Mouse (Mus musculus) layer of hippocampus, adult 9-11 months (tissue): Measurements from ENCODE around the gene Pygl.
"Not testable (repeated sequence)": the region's sequence is repeated elsewhere in the genome, so short reads cannot be mapped to it uniquely, and the experiment has no call there.

Source experiments
- DNase-seq: peaks from one replicate; pipeline ENCODE4 v3.0.0; 2022

Pygl gene

GRCm38 (mm10) chr12:70226655-70227054 is 4.6 kb downstream of the Pygl start:
- DNase-seq, result no peak

- DNase-seq, result no peak
These were observed 8.0 kb downstream of the Pygl start for GRCm38 (mm10) chr12:70223331-70223730.

GRCm38 (mm10) chr12:70221425-70221824 is 9.9 kb downstream of the Pygl start:
- no peak for DNase-seq

GRCm38 (mm10) chr12:70218795-70219540 is 12.3 kb downstream of the Pygl start:
- no peak for DNase-seq

- no peak for DNase-seq
These were observed 15.0 kb downstream of the Pygl start for GRCm38 (mm10) chr12:70216229-70216800.

GRCm38 (mm10) chr12:70214281-70214680 is 17.0 kb downstream of the Pygl start:
- no peak for DNase-seq

- DNase-seq, result no peak
These were observed 17.7 kb downstream of the Pygl start for GRCm38 (mm10) chr12:70213601-70214000.

GRCm38 (mm10) chr12:70212501-70212900 is 18.8 kb downstream of the Pygl start:
- DNase-seq, result no peak

GRCm38 (mm10) chr12:70208214-70208613 is 23.1 kb downstream of the Pygl start:
- no peak for DNase-seq

GRCm38 (mm10) chr12:70204433-70204832 is 26.9 kb downstream of the Pygl start:
- DNase-seq, result no peak

- DNase-seq, result no peak
These were observed 29.3 kb downstream of the Pygl start for GRCm38 (mm10) chr12:70201926-70202529.

GRCm38 (mm10) chr12:70196341-70196740 is 34.9 kb downstream of the Pygl start:
- no peak for DNase-seq

- no peak for DNase-seq
These were observed 35.9 kb downstream of the Pygl start for GRCm38 (mm10) chr12:70195426-70195825.

- no peak for DNase-seq
These were observed 39.0 kb downstream of the Pygl start for GRCm38 (mm10) chr12:70192267-70192727.

- no peak for DNase-seq
These were observed 47.0 kb downstream of the Pygl start for GRCm38 (mm10) chr12:70184173-70184783.

- not testable (repeated sequence) for DNase-seq
These were observed 47.8 kb downstream of the Pygl start for GRCm38 (mm10) chr12:70183507-70183906.

GRCm38 (mm10) chr12:70169969-70170368 is 61.3 kb downstream of the Pygl start:
- no peak for DNase-seq

- DNase-seq, result no peak
These were observed 63.3 kb downstream of the Pygl start for GRCm38 (mm10) chr12:70167950-70168349.

- DNase-seq, result no peak
These were observed 66.5 kb downstream of the Pygl start for GRCm38 (mm10) chr12:70164741-70165140.

- DNase-seq, result no peak
These were observed 70.2 kb downstream of the Pygl start for GRCm38 (mm10) chr12:70161057-70161456.

GRCm38 (mm10) chr12:70157292-70158066 is 73.8 kb downstream of the Pygl start:
- no peak for DNase-seq

GRCm38 (mm10) chr12:70156222-70156621 is 75.1 kb downstream of the Pygl start:
- no peak for DNase-seq

GRCm38 (mm10) chr12:70153842-70154241 is 77.4 kb downstream of the Pygl start, which contains the start of gene Abhd12b:
TSS of gene Abhd12b (plus strand) at chr12:70154142.
- no peak for DNase-seq
